Mouse (Mus musculus) retina, adult 2 months (tissue): ENCODE results near the gene Sema7a.
A peak's percentile ranks its signal among the peaks of the same experiment; 100 is the strongest.

Experiments used
- DNase-seq: peaks from one replicate; pipeline ENCODE4 v3.0.0-alpha.2; 2012; ENCODE audit warnings: low read depth, low spot score

Sema7a gene

GRCm38 (mm10) chr9:57939431-57940348 is at the start of gene Sema7a:
Gene Sema7a, plus strand, starts transcription at chr9:57940112.
- no peak for DNase-seq

GRCm38 (mm10) chr9:57900478-57900877 is 39.4 kb upstream of the Sema7a start:
- DNase-seq = no peak

- DNase-seq = no peak
Observed at GRCm38 (mm10) chr9:57901197-57901596, 38.7 kb upstream of the Sema7a start.

- DNase-seq = no peak
Observed at GRCm38 (mm10) chr9:57901601-57902000, 38.3 kb upstream of the Sema7a start.

- DNase-seq = no peak
Observed at GRCm38 (mm10) chr9:57902132-57902531, 37.8 kb upstream of the Sema7a start.

GRCm38 (mm10) chr9:57903589-57904249 is 36.2 kb upstream of the Sema7a start:
- DNase-seq = no peak

GRCm38 (mm10) chr9:57904250-57904644 is 35.7 kb upstream of the Sema7a start:
- DNase-seq = no peak

GRCm38 (mm10) chr9:57907206-57907605 is 32.7 kb upstream of the Sema7a start:
- DNase-seq = no peak

- peak; percentile 75 for DNase-seq
Observed at GRCm38 (mm10) chr9:57910254-57911160, 29.4 kb upstream of the Sema7a start, which contains the start of gene Ubl7. Gene Ubl7, plus strand, starts transcription at chr9:57910979.

- DNase-seq = no peak
Observed at GRCm38 (mm10) chr9:57912571-57912970, 27.3 kb upstream of the Sema7a start.

- no peak for DNase-seq
Observed at GRCm38 (mm10) chr9:57921491-57922060, 18.3 kb upstream of the Sema7a start.

GRCm38 (mm10) chr9:57922381-57922780 is 17.5 kb upstream of the Sema7a start:
- no peak for DNase-seq

GRCm38 (mm10) chr9:57923046-57923445 is 16.9 kb upstream of the Sema7a start:
- DNase-seq = no peak

GRCm38 (mm10) chr9:57931166-57931767 is 8.6 kb upstream of the Sema7a start:
- no peak for DNase-seq

GRCm38 (mm10) chr9:57932253-57932652 is 7.7 kb upstream of the Sema7a start:
- DNase-seq = no peak

- DNase-seq = no peak
Observed at GRCm38 (mm10) chr9:57932831-57933602, 6.9 kb upstream of the Sema7a start.

- peak; percentile 75 for DNase-seq
Observed at GRCm38 (mm10) chr9:57935683-57936437, 4.1 kb upstream of the Sema7a start.

GRCm38 (mm10) chr9:57937171-57937570 is 2.7 kb upstream of the Sema7a start:
- DNase-seq = no peak

GRCm38 (mm10) chr9:57937651-57938050 is 2.3 kb upstream of the Sema7a start:
- no peak for DNase-seq
